Mouse (Mus musculus): ENCODE measurements at regions not wholly inside any gene's neighbourhood (a gene's known extent, or its start where the extent isn't known, plus 50 kb on each side); places are given as distances from the start of the nearest gene placed in this dataset.

DNA sequence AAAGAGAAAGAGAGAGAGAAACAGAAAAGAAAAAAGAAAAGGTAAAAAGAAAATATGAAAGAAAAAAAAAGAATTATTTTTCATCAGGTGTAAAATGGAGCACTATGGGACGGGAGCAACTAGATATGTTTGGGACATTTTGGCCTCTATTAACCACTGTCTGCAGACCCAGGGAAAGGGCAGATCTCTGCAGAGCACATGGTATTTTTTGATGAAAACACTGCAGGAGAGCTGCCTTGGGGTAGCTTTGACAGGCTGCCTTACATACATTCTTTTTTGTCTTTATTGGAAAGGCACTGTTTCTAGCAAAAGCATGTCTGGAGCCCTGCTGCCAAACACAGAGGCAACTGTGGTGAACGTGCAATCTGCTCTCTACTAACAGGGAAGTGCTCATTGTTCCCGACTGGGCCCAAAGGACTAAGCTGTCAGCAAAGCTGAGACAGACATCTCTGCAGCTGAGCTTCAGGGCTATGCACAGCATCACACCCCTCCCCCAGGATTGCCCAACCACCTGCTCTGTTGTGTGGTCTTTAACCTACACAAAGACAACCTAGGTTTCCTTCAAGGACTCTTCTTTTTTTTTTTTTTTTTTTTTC lies 617.2 kb downstream of the Epm2a start:
- 39% methylated on average over 3 of the region's 3 CpGs for whole genome bisulfite sequencing (ENCODE audit: insufficient replicate concordance)
- H3K9ac ChIP-seq (ENCODE audit: low read depth, low read length): no peak overlapping the region
- no peaks in the 10 kb centered on the region; the same call in 1 of the 2 replicates for H3K9me3 ChIP-seq (replicated peaks; ENCODE audit: control insufficient read depth, low read length)
- ATAC-seq (replicated peaks; ENCODE audit: insufficient number of reproducible peaks, low FRiP score, low TSS enrichment): no peak
- H3K4me2 ChIP-seq: no peak overlapping the region
- H3K4me1 ChIP-seq (ENCODE audit: control insufficient read depth, insufficient read depth, low read length): no peaks in the 10 kb centered on the region
- no peaks in the 10 kb centered on the region for H3K27me3 ChIP-seq (ENCODE audit: control insufficient read depth, insufficient read depth, low read length)
- no peak overlapping the region for H3K27ac ChIP-seq (ENCODE audit: low read depth, low read length)
- no peak overlapping the region for H3K4me3 ChIP-seq (ENCODE audit: low read depth, low read length)
- H3K36me3 ChIP-seq (ENCODE audit: control insufficient read depth, insufficient read depth, low read length): no peaks in the 10 kb centered on the region

DNA sequence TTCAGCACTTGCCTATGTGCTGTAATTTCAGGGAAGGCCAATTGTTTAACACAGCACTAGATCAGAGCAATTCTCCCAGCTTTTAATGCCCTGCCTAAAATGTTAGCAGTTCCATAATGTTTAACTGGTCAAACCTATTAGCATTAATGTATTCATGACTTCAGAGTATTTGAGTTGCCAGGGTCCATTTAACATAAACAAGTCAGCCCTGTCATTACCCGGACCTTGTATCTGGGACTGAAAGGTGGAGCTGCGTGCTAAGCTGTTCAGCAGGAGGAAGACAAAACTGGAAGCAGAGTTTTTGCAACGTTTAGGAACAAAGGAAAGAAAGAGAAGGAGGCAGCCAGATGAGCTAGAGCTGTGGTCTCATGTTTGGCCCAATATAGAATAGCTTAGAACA lies 661.8 kb downstream of the Epm2a start:
- H3K9ac ChIP-seq (ENCODE audit: low read depth, low read length): no peak overlapping the region
- 61% methylated on average over 3 of the region's 3 CpGs for WGBS (ENCODE audit: insufficient replicate concordance)
- H3K4me1 ChIP-seq (ENCODE audit: control insufficient read depth, insufficient read depth, low read length): no peaks in the 10 kb centered on the region
- no peak overlapping the region for H3K4me3 ChIP-seq (ENCODE audit: low read depth, low read length)
- no peak overlapping the region for H3K4me2 ChIP-seq
- H3K27ac ChIP-seq (ENCODE audit: low read depth, low read length): no peak overlapping the region
- no peaks in the 10 kb centered on the region for H3K27me3 ChIP-seq (ENCODE audit: control insufficient read depth, insufficient read depth, low read length)
- H3K36me3 ChIP-seq (ENCODE audit: control insufficient read depth, insufficient read depth, low read length): no peaks in the 10 kb centered on the region
- ATAC-seq (replicated peaks; ENCODE audit: insufficient number of reproducible peaks, low FRiP score, low TSS enrichment): no peak
- no peaks in the 10 kb centered on the region for H3K9me3 ChIP-seq (replicated peaks; ENCODE audit: control insufficient read depth, low read length)

DNA sequence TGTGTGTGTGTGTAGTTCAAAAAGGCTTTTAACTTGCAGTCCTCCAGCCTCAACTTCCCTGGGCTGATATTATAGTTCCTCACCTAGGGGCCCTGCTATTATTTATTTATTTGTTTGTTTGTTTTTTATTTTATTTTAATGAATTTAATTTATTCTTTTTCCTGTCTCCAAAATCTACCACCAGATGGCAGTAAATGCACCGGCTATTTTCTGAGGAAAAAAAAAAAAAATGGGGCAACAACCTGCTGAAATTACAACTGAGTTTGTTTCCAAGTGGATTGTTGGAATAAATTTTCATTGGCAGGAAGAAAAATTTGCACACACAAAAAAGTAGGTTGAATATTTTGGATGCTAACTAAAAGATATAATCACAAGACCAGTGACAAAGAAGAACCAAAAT lies 662.7 kb downstream of the Epm2a start:
- Histone ChIP-seq H3K9me3 (replicated peaks; ENCODE audit: control insufficient read depth, low read length) (no peaks in the 10 kb centered on the region), H3K4me1 (ENCODE audit: control insufficient read depth, insufficient read depth, low read length) (no peaks in the 10 kb centered on the region), H3K4me2 (no peak overlapping the region), H3K27ac (ENCODE audit: low read depth, low read length) (no peak overlapping the region), H3K27me3 (ENCODE audit: control insufficient read depth, insufficient read depth, low read length) (no peaks in the 10 kb centered on the region), H3K36me3 (ENCODE audit: control insufficient read depth, insufficient read depth, low read length) (no peaks in the 10 kb centered on the region), H3K9ac (ENCODE audit: low read depth, low read length) (no peak overlapping the region), H3K4me3 (ENCODE audit: low read depth, low read length) (no peak overlapping the region)
- no peak for ATAC-seq (replicated peaks; ENCODE audit: insufficient number of reproducible peaks, low FRiP score, low TSS enrichment)
- 41% methylated on average over 1 of the region's 1 CpGs for WGBS (ENCODE audit: insufficient replicate concordance)

DNA sequence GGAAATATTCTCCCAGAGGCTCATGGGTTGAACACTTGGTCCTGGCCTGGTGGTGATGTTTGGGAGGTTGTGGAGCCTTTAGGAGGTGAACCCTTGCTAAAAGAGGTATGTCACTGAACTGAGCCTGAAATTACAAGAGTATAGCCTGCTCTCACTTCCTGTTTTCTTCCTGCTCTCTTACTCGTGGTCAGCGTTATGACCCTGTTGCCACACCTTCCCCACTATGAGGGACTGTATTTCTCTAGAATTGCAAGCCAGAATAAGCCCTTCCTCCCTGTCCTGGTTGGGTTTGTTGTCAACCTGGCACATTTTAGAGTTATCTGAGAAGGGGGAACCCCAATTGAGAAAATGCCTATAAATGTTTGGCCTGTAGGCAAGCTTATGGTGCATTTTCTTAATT lies 674.1 kb downstream of the Epm2a start:
- Histone ChIP-seq H3K27me3 (ENCODE audit: control insufficient read depth, insufficient read depth, low read length) (no peaks in the 10 kb centered on the region), H3K36me3 (ENCODE audit: control insufficient read depth, insufficient read depth, low read length) (no peaks in the 10 kb centered on the region), H3K9ac (ENCODE audit: low read depth, low read length) (no peak overlapping the region), H3K4me1 (ENCODE audit: control insufficient read depth, insufficient read depth, low read length) (0 out of 2 replicates have a peak, but pooled peaks cover 6% of the 10 kb centered on the region), H3K4me2 (no peak overlapping the region), H3K4me3 (ENCODE audit: low read depth, low read length) (no peak overlapping the region), H3K9me3 (replicated peaks; ENCODE audit: control insufficient read depth, low read length) (no peaks in the 10 kb centered on the region), H3K27ac (ENCODE audit: low read depth, low read length) (no peak overlapping the region)
- 71% methylated on average over 2 of the region's 2 CpGs for WGBS (ENCODE audit: insufficient replicate concordance)
- no peak for ATAC-seq (replicated peaks; ENCODE audit: insufficient number of reproducible peaks, low FRiP score, low TSS enrichment)

DNA sequence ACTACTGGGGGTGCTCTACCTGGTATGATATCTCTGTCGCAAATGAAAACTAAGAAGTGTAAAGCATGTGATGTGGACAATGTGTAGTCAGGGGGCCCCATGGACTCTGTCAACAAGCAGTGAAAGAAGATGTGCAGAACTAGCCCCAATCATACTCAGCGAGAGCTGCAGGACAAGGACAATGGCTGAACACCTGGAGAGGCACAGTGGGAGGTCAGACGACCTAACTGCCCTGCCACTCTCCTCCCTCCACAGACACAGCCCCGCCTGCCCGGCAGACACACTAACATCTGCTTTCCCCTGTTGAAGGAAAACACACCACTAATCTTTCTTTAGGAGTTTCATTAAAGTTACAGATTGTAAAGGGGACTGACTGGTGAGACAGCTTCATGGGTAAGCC lies 675.1 kb downstream of the Epm2a start:
- Histone ChIP-seq H3K9me3 (replicated peaks; ENCODE audit: control insufficient read depth, low read length) (no peaks in the 10 kb centered on the region), H3K4me2 (no peak overlapping the region), H3K36me3 (ENCODE audit: control insufficient read depth, insufficient read depth, low read length) (no peaks in the 10 kb centered on the region), H3K9ac (ENCODE audit: low read depth, low read length) (no peak overlapping the region), H3K27me3 (ENCODE audit: control insufficient read depth, insufficient read depth, low read length) (no peaks in the 10 kb centered on the region), H3K4me1 (ENCODE audit: control insufficient read depth, insufficient read depth, low read length) (0 out of 2 replicates have a peak, but pooled peaks cover 6% of the 10 kb centered on the region), H3K27ac (ENCODE audit: low read depth, low read length) (no peak overlapping the region), H3K4me3 (ENCODE audit: low read depth, low read length) (no peak overlapping the region)
- no peak for ATAC-seq (replicated peaks; ENCODE audit: insufficient number of reproducible peaks, low FRiP score, low TSS enrichment)
- 32% methylated on average over 5 of the region's 5 CpGs for WGBS (ENCODE audit: insufficient replicate concordance)

DNA sequence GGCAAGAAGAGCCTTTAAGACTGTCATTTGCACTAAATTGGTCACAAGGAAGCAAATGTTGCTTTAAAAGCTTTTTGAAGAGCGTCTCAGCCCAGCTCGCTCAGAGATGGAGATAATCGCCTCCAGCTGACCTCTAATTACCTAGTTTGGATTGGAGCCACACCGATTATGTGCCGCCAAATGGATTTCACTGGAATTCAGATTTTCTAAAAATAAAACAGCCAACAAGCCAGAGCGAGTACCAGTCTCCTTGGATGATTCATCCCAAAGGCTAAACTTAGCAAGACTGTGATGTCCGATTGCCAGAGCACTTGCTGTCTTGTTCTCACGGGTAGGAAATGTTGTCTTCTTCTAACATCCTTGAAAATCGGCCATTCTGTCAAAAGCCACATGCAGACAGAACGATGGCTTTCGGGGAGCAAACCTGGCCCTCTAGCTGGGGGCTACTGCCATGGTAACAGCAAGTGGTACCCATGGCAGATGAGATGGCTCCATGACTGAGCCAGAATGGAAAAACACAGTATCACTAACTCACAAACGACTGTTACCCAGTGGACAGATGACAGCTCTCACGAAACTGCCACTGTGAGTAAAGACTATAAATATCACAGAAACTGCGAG lies 676.1 kb downstream of the Epm2a start:
- 38% methylated on average over 14 of the region's 14 CpGs for WGBS (ENCODE audit: insufficient replicate concordance)
- no peak overlapping the region for H3K9ac ChIP-seq (ENCODE audit: low read depth, low read length)
- no peak for ATAC-seq (replicated peaks; ENCODE audit: insufficient number of reproducible peaks, low FRiP score, low TSS enrichment)
- no peaks in the 10 kb centered on the region for H3K27me3 ChIP-seq (ENCODE audit: control insufficient read depth, insufficient read depth, low read length)
- peak overlapping the region; percentile 2; the same call in 1 of the 2 replicates for H3K4me2 ChIP-seq
- no peak overlapping the region for H3K4me3 ChIP-seq (ENCODE audit: low read depth, low read length)
- no peaks in the 10 kb centered on the region for H3K36me3 ChIP-seq (ENCODE audit: control insufficient read depth, insufficient read depth, low read length)
- 0 out of 2 replicates have a peak, but pooled peaks cover 6% of the 10 kb centered on the region for H3K4me1 ChIP-seq (ENCODE audit: control insufficient read depth, insufficient read depth, low read length)
- H3K9me3 ChIP-seq (replicated peaks; ENCODE audit: control insufficient read depth, low read length): no peaks in the 10 kb centered on the region
- no peak overlapping the region for H3K27ac ChIP-seq (ENCODE audit: low read depth, low read length)

DNA sequence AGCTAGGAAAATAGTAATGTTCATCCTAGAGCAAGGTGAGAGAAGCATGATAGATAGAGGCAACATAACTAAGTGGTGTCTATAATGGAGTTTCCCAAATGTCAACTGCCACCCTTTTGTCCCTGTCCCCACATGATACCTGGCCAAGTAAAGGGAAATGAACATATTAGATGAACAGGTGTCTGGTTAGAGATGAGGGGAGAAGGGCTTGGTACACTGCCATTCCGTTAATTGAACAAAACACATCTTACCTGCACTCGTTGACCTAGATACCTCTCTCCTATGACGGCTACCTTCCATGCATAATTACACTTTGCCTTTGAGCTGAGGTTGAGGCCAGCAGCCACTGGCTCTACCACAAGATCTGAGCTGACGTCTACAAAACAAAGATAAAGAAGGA lies 677.4 kb downstream of the Epm2a start:
- Histone ChIP-seq H3K9ac (ENCODE audit: low read depth, low read length) (no peak overlapping the region), H3K27me3 (ENCODE audit: control insufficient read depth, insufficient read depth, low read length) (no peaks in the 10 kb centered on the region), H3K4me2 (no peak overlapping the region), H3K4me3 (ENCODE audit: low read depth, low read length) (no peak overlapping the region), H3K27ac (ENCODE audit: low read depth, low read length) (no peak overlapping the region), H3K4me1 (ENCODE audit: control insufficient read depth, insufficient read depth, low read length) (0 out of 2 replicates have a peak, but pooled peaks cover 6% of the 10 kb centered on the region), H3K9me3 (replicated peaks; ENCODE audit: control insufficient read depth, low read length) (no peaks in the 10 kb centered on the region), H3K36me3 (ENCODE audit: control insufficient read depth, insufficient read depth, low read length) (no peaks in the 10 kb centered on the region)
- 79% methylated on average over 4 of the region's 4 CpGs for WGBS (ENCODE audit: insufficient replicate concordance)
- no peak for ATAC-seq (replicated peaks; ENCODE audit: insufficient number of reproducible peaks, low FRiP score, low TSS enrichment)

DNA sequence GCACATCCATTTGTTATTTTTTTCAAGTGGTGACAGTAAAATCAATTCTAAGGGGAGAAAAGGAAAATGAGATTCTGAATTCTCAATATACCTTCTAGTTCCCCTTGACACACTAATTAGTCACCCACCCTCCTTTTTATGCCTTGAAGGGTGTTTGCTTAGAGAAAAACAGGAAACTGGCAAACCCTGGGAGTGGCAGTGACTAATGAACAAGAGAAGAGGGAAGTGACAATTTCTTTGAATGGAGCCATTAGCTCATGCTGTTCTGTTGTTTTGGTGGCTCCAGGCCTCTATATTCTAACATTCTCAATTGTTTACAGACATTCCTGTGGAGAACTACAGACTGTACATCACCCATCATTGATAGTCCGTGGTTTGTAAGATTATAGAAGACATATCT lies 692.0 kb downstream of the Epm2a start:
- Histone ChIP-seq H3K9ac (ENCODE audit: low read depth, low read length) (no peak overlapping the region), H3K4me3 (ENCODE audit: low read depth, low read length) (no peak overlapping the region), H3K4me2 (no peak overlapping the region), H3K27ac (ENCODE audit: low read depth, low read length) (no peak overlapping the region), H3K4me1 (ENCODE audit: control insufficient read depth, insufficient read depth, low read length) (no peaks in the 10 kb centered on the region), H3K36me3 (ENCODE audit: control insufficient read depth, insufficient read depth, low read length) (no peaks in the 10 kb centered on the region), H3K27me3 (ENCODE audit: control insufficient read depth, insufficient read depth, low read length) (no peaks in the 10 kb centered on the region), H3K9me3 (replicated peaks; ENCODE audit: control insufficient read depth, low read length) (no peaks in the 10 kb centered on the region)
- ATAC-seq (replicated peaks; ENCODE audit: insufficient number of reproducible peaks, low FRiP score, low TSS enrichment): no peak
- WGBS (ENCODE audit: insufficient replicate concordance): 50% methylated on average over 1 of the region's 1 CpGs

DNA sequence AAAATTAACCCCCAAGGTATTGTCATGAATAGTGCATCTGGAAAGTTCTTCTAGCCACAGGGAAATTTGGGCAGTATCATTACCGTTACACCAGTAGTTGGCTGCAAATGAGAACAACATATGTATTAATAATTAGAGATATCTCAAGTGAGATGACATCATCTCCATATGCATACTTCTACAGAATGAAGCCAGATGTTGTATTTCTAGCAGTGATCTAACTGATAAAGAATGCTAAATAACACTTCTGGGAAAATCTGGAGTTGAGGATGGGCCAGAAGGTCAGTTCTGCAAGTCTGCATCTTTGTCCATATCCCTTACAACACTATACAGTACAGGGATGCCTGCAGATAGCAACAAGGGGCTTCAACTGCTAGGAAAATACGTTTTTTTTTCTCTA lies 702.7 kb downstream of the Epm2a start:
- Histone ChIP-seq H3K36me3 (ENCODE audit: control insufficient read depth, insufficient read depth, low read length) (no peaks in the 10 kb centered on the region), H3K4me3 (ENCODE audit: low read depth, low read length) (no peak overlapping the region), H3K27me3 (ENCODE audit: control insufficient read depth, insufficient read depth, low read length) (no peaks in the 10 kb centered on the region), H3K4me2 (no peak overlapping the region), H3K4me1 (ENCODE audit: control insufficient read depth, insufficient read depth, low read length) (no peaks in the 10 kb centered on the region), H3K27ac (ENCODE audit: low read depth, low read length) (no peak overlapping the region), H3K9ac (ENCODE audit: low read depth, low read length) (no peak overlapping the region), H3K9me3 (replicated peaks; ENCODE audit: control insufficient read depth, low read length) (no peaks in the 10 kb centered on the region)
- ATAC-seq (replicated peaks; ENCODE audit: insufficient number of reproducible peaks, low FRiP score, low TSS enrichment): no peak
- WGBS (ENCODE audit: insufficient replicate concordance): 56% methylated on average over 2 of the region's 2 CpGs

All from heart, embryonic 11.5 days (tissue).